Mouse (Mus musculus): ENCODE measurements at regions not wholly inside any gene's neighbourhood (a gene's known extent, or its start where the extent isn't known, plus 50 kb on each side); places are given as distances from the start of the nearest gene placed in this dataset.
A peak's percentile ranks its signal among the peaks of the same experiment; 100 is the strongest.

GRCm38 (mm10) chr11:94866176-94866967 is 69.7 kb upstream of the Col1a1 start:
- ATAC-seq (ENCODE audit: insufficient number of reproducible peaks, low FRiP score, low TSS enrichment, low read depth), result peak; percentile 56
- no peak overlapping the region for H3K27ac ChIP-seq (replicated peaks)
- H3K4me3 ChIP-seq (replicated peaks), result no peak overlapping the region
- H3K36me3 ChIP-seq, result no peaks in the 10 kb centered on the region
- H3K4me2 ChIP-seq (replicated peaks), result no peak overlapping the region
- no peaks in the 10 kb centered on the region for H3K9me3 ChIP-seq (replicated peaks)
- H3K9ac ChIP-seq, result no peak overlapping the region
- H3K27me3 ChIP-seq, result no peaks in the 10 kb centered on the region
- 10% methylated on average over 9 of the region's 9 CpGs for WGBS
- H3K4me1 ChIP-seq, result peaks cover 5% of the 10 kb centered on the region; the same call in 1 of the 2 replicates

- Histone ChIP-seq H3K9me3 (replicated peaks) (no peaks in the 10 kb centered on the region), H3K36me3 (no peaks in the 10 kb centered on the region), H3K4me2 (replicated peaks) (no peak overlapping the region), H3K9ac (no peak overlapping the region), H3K4me1 (0 out of 2 replicates have a peak, but pooled peaks cover 6% of the 10 kb centered on the region), H3K27me3 (no peaks in the 10 kb centered on the region; the same call in 1 of the 2 replicates), H3K4me3 (replicated peaks) (no peak overlapping the region), H3K27ac (replicated peaks) (no peak overlapping the region)
- no peak for ATAC-seq (ENCODE audit: insufficient number of reproducible peaks, low FRiP score, low TSS enrichment, low read depth)
- 86% methylated on average over 3 of the region's 3 CpGs for WGBS
Measured at GRCm38 (mm10) chr11:94850129-94850528, 67.6 kb upstream of the Tmem92 start.

- Histone ChIP-seq H3K27me3 (no peaks in the 10 kb centered on the region), H3K36me3 (no peaks in the 10 kb centered on the region)
- ATAC-seq (ENCODE audit: insufficient number of reproducible peaks, low FRiP score, low TSS enrichment, low read depth), result no peak
Measured at GRCm38 (mm10) chr11:94839133-94839532, 56.6 kb upstream of the Tmem92 start.

GRCm38 (mm10) chr11:94838140-94838539 is 55.6 kb upstream of the Tmem92 start:
- Histone ChIP-seq H3K9ac (no peak overlapping the region), H3K4me1 (no peaks in the 10 kb centered on the region), H3K4me2 (replicated peaks) (no peak overlapping the region), H3K9me3 (replicated peaks) (no peaks in the 10 kb centered on the region), H3K4me3 (replicated peaks) (no peak overlapping the region), H3K36me3 (no peaks in the 10 kb centered on the region), H3K27me3 (no peaks in the 10 kb centered on the region), H3K27ac (replicated peaks) (no peak overlapping the region)
- 60% methylated on average over 3 of the region's 3 CpGs for WGBS
- ATAC-seq (ENCODE audit: insufficient number of reproducible peaks, low FRiP score, low TSS enrichment, low read depth), result no peak

More at GRCm38 (mm10) chr11:94839133-94839532, 56.6 kb upstream of the Tmem92 start:
- Histone ChIP-seq H3K4me1 (no peaks in the 10 kb centered on the region), H3K4me2 (replicated peaks) (no peak overlapping the region), H3K9ac (no peak overlapping the region), H3K27ac (replicated peaks) (no peak overlapping the region), H3K9me3 (replicated peaks) (no peaks in the 10 kb centered on the region), H3K4me3 (replicated peaks) (no peak overlapping the region)

GRCm38 (mm10) chr11:94836347-94836746 is 53.8 kb upstream of the Tmem92 start:
- no peaks in the 10 kb centered on the region for H3K36me3 ChIP-seq
- no peaks in the 10 kb centered on the region for H3K9me3 ChIP-seq (replicated peaks)
- H3K9ac ChIP-seq, result no peak overlapping the region
- H3K27ac ChIP-seq (replicated peaks), result no peak overlapping the region
- H3K4me1 ChIP-seq, result no peaks in the 10 kb centered on the region
- H3K4me3 ChIP-seq (replicated peaks), result no peak overlapping the region
- H3K27me3 ChIP-seq, result no peaks in the 10 kb centered on the region
- H3K4me2 ChIP-seq (replicated peaks), result no peak overlapping the region
- no peak for ATAC-seq (ENCODE audit: insufficient number of reproducible peaks, low FRiP score, low TSS enrichment, low read depth)

- H3K9me3 ChIP-seq (replicated peaks), result no peaks in the 10 kb centered on the region
- ATAC-seq (ENCODE audit: insufficient number of reproducible peaks, low FRiP score, low TSS enrichment, low read depth), result no peak
- no peak overlapping the region for H3K27ac ChIP-seq (replicated peaks)
- H3K4me1 ChIP-seq, result no peaks in the 10 kb centered on the region
- no peak overlapping the region for H3K4me3 ChIP-seq (replicated peaks)
- no peak overlapping the region for H3K9ac ChIP-seq
- H3K36me3 ChIP-seq, result no peaks in the 10 kb centered on the region
- H3K27me3 ChIP-seq, result no peaks in the 10 kb centered on the region
- WGBS, result 25% methylated on average over 12 of the region's 13 CpGs
- H3K4me2 ChIP-seq (replicated peaks), result no peak overlapping the region
Measured at GRCm38 (mm10) chr11:94832246-94832985, 49.9 kb upstream of the Tmem92 start.
